Mouse (Mus musculus) small intestine, adult 2 months (tissue): ENCODE results near the gene Ebf1.

Source experiments
- CTCF ChIP-seq: fragments of 200-500 bp; IDR thresholded peaks from 2 replicates; pipeline ENCODE4 v1.5.1; 2012; ENCODE audit warnings: low read depth, mild to moderate bottlenecking, control low read depth, inconsistent platforms, low read length, moderate library complexity, mixed read lengths; ENCODE audit not compliant: insufficient replicate concordance, insufficient read length; ENCODE audit errors: extremely low read depth
- POLR2A ChIP-seq: fragments of 200-500 bp; IDR thresholded peaks from 2 replicates; pipeline ENCODE4 v1.6.1; 2012; ENCODE audit warnings: low read depth, mild to moderate bottlenecking, control low read depth, inconsistent platforms, low read length, moderate library complexity

DNA sequence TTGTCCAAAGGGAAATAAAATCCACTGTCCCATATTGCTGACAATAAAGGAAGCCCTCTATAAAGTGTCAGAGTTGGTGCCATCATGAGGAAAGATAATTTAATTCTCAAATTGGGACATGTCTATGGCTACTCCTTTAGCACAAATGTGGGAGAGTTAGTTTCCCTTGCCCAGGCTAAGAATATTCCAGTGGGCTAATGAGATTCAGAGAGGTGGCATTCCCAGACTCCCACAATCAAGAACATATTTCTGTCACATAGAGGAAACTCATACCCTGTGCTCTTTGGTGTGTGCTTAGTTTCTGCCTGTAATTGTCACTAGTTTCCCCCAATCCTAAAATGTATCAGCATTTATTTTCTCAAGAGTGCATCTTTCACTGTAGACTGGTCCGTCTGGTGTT lies 336.2 kb downstream of the Ebf1 start:
- TF ChIP-seq CTCF (no peak), POLR2A (no peak)
